Mouse (Mus musculus): ENCODE data around the gene Gpc3. TPM values are rescaled to one million over a fixed set of nuclear protein-coding genes. Genes with fewer than 3 reads are reported as not detected.
"Not testable (repeated sequence)": the region's sequence is repeated elsewhere in the genome, so short reads cannot be mapped to it uniquely, and the experiment has no call there.

Gpc3 gene
- total RNA-seq, 2 experiments from 2014 or later = 3.8 to 6.6 TPM

- no peak for DNase-seq (ENCODE audit: low spot score in 2 of 2)
Measured at GRCm38 (mm10) chrX:52282070-52282469, 331.7 kb downstream of the Gpc3 start.

- DNase-seq (ENCODE audit: low spot score in 2 of 2) = no peak
Measured at GRCm38 (mm10) chrX:52281103-52281900, 332.4 kb downstream of the Gpc3 start.

GRCm38 (mm10) chrX:52278687-52279359 is 334.9 kb downstream of the Gpc3 start:
- DNase-seq (ENCODE audit: low spot score in 2 of 2) = no peak

DNA sequence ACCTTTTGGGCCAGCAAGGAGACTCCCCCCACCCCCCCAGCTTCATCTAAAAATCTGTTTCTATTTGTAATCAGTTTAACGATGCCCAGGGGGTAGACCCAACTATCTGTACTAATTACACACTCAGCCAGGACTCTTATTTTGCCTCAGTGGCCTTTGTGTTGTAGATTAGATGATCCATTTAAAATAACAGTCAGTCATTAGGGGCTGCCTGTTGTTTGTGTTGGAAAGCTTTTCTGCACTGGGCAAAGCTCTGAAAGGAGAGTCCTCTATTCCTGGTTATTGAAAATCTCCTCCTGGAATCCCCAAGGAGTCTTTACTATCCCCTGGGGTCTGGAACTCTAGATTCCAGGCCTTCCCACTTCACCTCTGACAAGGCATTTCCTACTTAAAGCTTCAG is 336.2 kb downstream of the Gpc3 start:
- no peak for DNase-seq (ENCODE audit: low spot score in 2 of 2)

DNA sequence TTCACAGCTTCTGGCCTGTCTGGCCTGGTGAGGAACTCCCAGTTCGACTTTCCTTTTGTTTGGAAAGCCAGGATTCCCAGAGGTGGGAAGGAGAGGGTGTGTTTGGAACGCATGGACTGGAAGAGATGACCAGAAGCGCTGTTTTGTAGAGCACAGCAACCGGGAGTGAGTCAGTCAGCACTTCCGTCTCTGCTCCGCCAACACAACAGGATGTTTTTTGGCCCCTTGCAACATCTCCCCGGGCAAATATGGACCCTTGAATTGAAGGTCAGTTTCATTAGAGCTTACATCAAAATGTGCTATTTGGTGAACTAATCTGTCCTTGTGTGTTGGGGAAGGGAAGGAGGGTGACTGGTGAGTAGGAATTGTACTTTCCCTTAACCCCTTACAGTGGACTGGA is 340.7 kb downstream of the Gpc3 start:
- no peak for DNase-seq (ENCODE audit: low spot score in 2 of 2)

DNA sequence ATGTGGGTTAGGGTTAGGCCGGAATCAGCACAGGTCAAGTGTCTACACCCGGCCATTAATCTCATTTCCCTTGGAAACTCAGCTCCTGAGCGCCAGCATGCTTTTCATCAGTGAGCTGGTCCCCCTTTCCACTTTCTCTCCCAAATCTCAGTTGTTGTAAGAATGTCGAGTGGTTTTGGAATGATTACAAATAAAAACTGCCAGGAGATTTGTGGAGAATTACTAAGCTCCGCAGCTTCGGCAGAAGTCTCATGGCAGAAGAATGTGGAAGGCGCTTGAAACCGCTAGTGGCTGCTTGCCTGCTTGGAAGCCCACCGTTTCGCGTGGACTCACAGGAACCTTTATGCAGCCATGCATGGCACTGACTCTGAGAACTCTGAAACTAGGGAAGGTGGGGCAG is 351.8 kb downstream of the Gpc3 start:
- no peak for DNase-seq (ENCODE audit: low spot score in 2 of 2)

GRCm38 (mm10) chrX:52261546-52261945 is 352.2 kb downstream of the Gpc3 start:
- DNase-seq (ENCODE audit: low spot score in 2 of 2) = no peak

- not testable (repeated sequence) for DNase-seq (ENCODE audit: low spot score in 2 of 2)
Measured at GRCm38 (mm10) chrX:52259771-52260170, 354.0 kb downstream of the Gpc3 start.

GRCm38 (mm10) chrX:52254526-52254925 is 359.2 kb downstream of the Gpc3 start:
- no peak for DNase-seq (ENCODE audit: low spot score in 2 of 2)

DNA sequence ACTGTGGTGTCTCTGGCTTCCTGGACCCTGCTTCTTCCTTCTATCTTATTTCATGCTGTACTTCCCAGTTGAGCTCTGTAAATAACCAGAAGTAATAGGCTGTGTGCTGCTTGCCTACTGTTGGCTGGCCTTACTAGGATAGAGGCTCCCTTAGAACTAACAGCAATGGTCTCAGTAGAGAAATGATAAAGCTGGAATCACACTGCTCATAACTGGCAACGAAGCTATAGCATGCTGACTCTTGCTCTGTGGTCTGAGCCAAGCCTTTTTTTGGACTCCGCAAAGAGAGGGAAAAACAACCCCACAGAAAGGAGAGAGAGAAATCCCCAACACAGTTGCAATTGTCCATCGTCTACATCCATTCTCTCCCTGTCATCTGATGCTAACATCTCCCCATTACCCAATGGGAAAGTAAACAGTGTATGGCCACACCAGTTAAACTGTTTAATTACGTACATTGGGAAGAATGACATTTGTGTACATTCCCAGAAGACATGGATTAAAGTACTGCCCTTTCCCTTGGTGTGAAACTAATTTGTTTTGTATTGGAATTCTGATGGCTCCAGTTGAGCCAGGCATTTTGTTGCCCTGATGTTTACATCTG is 368.0 kb downstream of the Gpc3 start:
- DNase-seq (ENCODE audit: low spot score in 2 of 2) = no peak

GRCm38 (mm10) chrX:52237470-52237869 is 376.3 kb downstream of the Gpc3 start:
- DNase-seq (ENCODE audit: low spot score in 2 of 2) = no peak

- no peak for DNase-seq (ENCODE audit: low spot score in 2 of 2)
Measured at GRCm38 (mm10) chrX:52231984-52232383, 381.8 kb downstream of the Gpc3 start.

GRCm38 (mm10) chrX:52230711-52231110 is 383.0 kb downstream of the Gpc3 start:
- no peak for DNase-seq (ENCODE audit: low spot score in 2 of 2)

Small RNA genes within 50 kb of the gene (microRNA-seq; reads per million reads assigned to microRNA genes)
- 0 reads per million in 2 experiments for gene Mir6384
- gene Mir717 = 0 reads per million in 2 experiments

Other genes starting within 250 kb of the Gpc3 start
- 1 to 10 TPM; 1.7 to 3.3 TPM for gene Ccdc160, start 177.2 kb upstream of the Gpc3 start, total RNA-seq (2021)

All from left cerebral cortex, adult 18-20 months (tissue).